Mouse (Mus musculus) midbrain, embryonic 16.5 days (tissue): ENCODE results near the gene Col5a2. TPM values are rescaled to one million over a fixed set of nuclear protein-coding genes. Genes with fewer than 3 reads are reported as not detected.
A peak's percentile ranks its signal among the peaks of the same experiment; 100 is the strongest.
"Not testable (repeated sequence)": the region's sequence is repeated elsewhere in the genome, so short reads cannot be mapped to it uniquely, and the experiment has no call there.

Experiments used
- ATAC-seq: fragments of 200-750 bp; cut with Nextera tagmentation; 2 replicates; pipeline ENCODE4 v1.8.0; 2017; ENCODE audit warnings: moderate TSS enrichment
- H3K27ac ChIP-seq: fragments of 300-500 bp; sonication (generic); 2 replicates; pipeline ENCODE4 v1.5.1; 2014; ENCODE audit warnings: mild to moderate bottlenecking, low read length, mixed read lengths
- H3K27me3 ChIP-seq: fragments of 300-500 bp; sonication (generic); 2 replicates; pipeline ENCODE4 v1.6.1; 2014; ENCODE audit warnings: low read depth, low read length, mixed read lengths; ENCODE audit not compliant: control insufficient read depth, insufficient read depth
- H3K36me3 ChIP-seq: fragments of 300-500 bp; sonication (generic); 2 replicates; pipeline ENCODE4 v1.6.1; 2014; ENCODE audit warnings: mild to moderate bottlenecking, low read length, moderate library complexity, mixed read lengths; ENCODE audit not compliant: control insufficient read depth, insufficient read depth
- H3K4me1 ChIP-seq: fragments of 300-500 bp; sonication (generic); 2 replicates; pipeline ENCODE4 v1.6.1; 2014; ENCODE audit warnings: mild to moderate bottlenecking, low read length, mixed read lengths; ENCODE audit not compliant: control insufficient read depth, insufficient read depth
- H3K4me2 ChIP-seq: fragments of 300-500 bp; sonication (generic); 2 replicates; pipeline ENCODE4 v1.6.1; 2014; ENCODE audit warnings: mild to moderate bottlenecking, low read length, mixed read lengths
- H3K4me3 ChIP-seq: fragments of 300-500 bp; sonication (generic); 2 replicates; pipeline ENCODE4 v1.5.1; 2014; ENCODE audit warnings: low read depth, mild to moderate bottlenecking, low read length, moderate library complexity, mixed read lengths
- H3K9ac ChIP-seq: fragments of 300-500 bp; sonication (generic); 2 replicates; pipeline ENCODE4 v1.6.1; 2014; ENCODE audit warnings: low read depth, low read length, mixed read lengths
- H3K9me3 ChIP-seq: fragments of 300-500 bp; sonication (generic); replicated peaks from 2 replicates; pipeline ENCODE4 v1.6.1; 2014; ENCODE audit warnings: mild to moderate bottlenecking, low read length, mixed read lengths; ENCODE audit not compliant: control insufficient read depth, poor library complexity, severe bottlenecking
- WGBS: fragments of 180-500 bp; shearing (Covaris S2); extraction: QIAGEN DNeasy Blood & Tissue Kit; methylation state at CpG from one replicate; pipeline ENCODE4 v1.1.7; 2014; 5-methylcytosine and 5-hydroxymethylcytosine counted together
- polyA plus RNA-seq: library from polyadenylated mRNA; unstranded; fragments of >200 nt; fragmentation: Nextera tagmentation; extraction: Ambion mirVana; gene quantifications from 2 replicates; pipeline ENCODE4 v1.2.1, GENCODE M21; 2015

Col5a2 gene
- 9.4 and 10.7 TPM in 2 replicates for polyA plus RNA-seq

GRCm38 (mm10) chr1:45502865-45503332 is at the start of gene Col5a2:
TSS of gene Col5a2 (minus strand) at chr1:45503282.
- 34% methylated on average over 12 of the region's 12 CpGs for WGBS
- H3K9me3 ChIP-seq: no peaks in the 10 kb centered on the region
- H3K4me2 ChIP-seq: peak within 1 kb of the TSS; percentile 49
- ATAC-seq: peak; percentile 76
- H3K4me3 ChIP-seq: peak within 1 kb of the TSS; percentile 34
- H3K9ac ChIP-seq: peak within 1 kb of the TSS; percentile 48
- H3K27me3 ChIP-seq: no peaks in the 10 kb centered on the region
- no peak within 1 kb of the TSS for H3K27ac ChIP-seq
- no peaks in the 10 kb centered on the region for H3K36me3 ChIP-seq
- H3K4me1 ChIP-seq: no peaks in the 10 kb centered on the region

- H3K36me3 ChIP-seq: no peaks in the 10 kb centered on the region
- 88% methylated on average over 4 of the region's 4 CpGs for WGBS
- no peak for ATAC-seq
These were observed 47.4 kb upstream of the Col5a2 start for GRCm38 (mm10) chr1:45550531-45550930.

GRCm38 (mm10) chr1:45541888-45542287 is 38.8 kb upstream of the Col5a2 start:
- Histone ChIP-seq H3K4me1 (no peaks in the 10 kb centered on the region), H3K27ac (no peak overlapping the region), H3K4me3 (no peak overlapping the region), H3K9ac (no peak overlapping the region), H3K9me3 (no peaks in the 10 kb centered on the region), H3K36me3 (no peaks in the 10 kb centered on the region), H3K27me3 (no peaks in the 10 kb centered on the region), H3K4me2 (no peak overlapping the region)
- WGBS: 51% methylated on average over 1 of the region's 1 CpGs
- no peak for ATAC-seq

More at GRCm38 (mm10) chr1:45550531-45550930, 47.4 kb upstream of the Col5a2 start:
- H3K27ac ChIP-seq: no peak overlapping the region
- H3K27me3 ChIP-seq: no peaks in the 10 kb centered on the region
- no peaks in the 10 kb centered on the region for H3K9me3 ChIP-seq
- H3K4me3 ChIP-seq: no peak overlapping the region
- H3K9ac ChIP-seq: no peak overlapping the region
- H3K4me2 ChIP-seq: no peak overlapping the region
- H3K4me1 ChIP-seq: no peaks in the 10 kb centered on the region

- ATAC-seq: no peak
- H3K36me3 ChIP-seq: no peaks in the 10 kb centered on the region
- no peak overlapping the region for H3K4me2 ChIP-seq
- H3K4me3 ChIP-seq: no peak overlapping the region
- 98% methylated on average over 2 of the region's 2 CpGs for WGBS
- no peak overlapping the region for H3K9ac ChIP-seq
- H3K27ac ChIP-seq: no peak overlapping the region
- no peaks in the 10 kb centered on the region for H3K9me3 ChIP-seq
- no peaks in the 10 kb centered on the region for H3K27me3 ChIP-seq
- H3K4me1 ChIP-seq: no peaks in the 10 kb centered on the region
These were observed 38.1 kb upstream of the Col5a2 start for GRCm38 (mm10) chr1:45541161-45541560.

- 97% methylated on average over 2 of the region's 2 CpGs for WGBS
- H3K4me3 ChIP-seq: no peak overlapping the region
- no peaks in the 10 kb centered on the region for H3K36me3 ChIP-seq
- ATAC-seq: no peak
- H3K9me3 ChIP-seq: no peaks in the 10 kb centered on the region
- no peak overlapping the region for H3K4me2 ChIP-seq
- no peak overlapping the region for H3K9ac ChIP-seq
- H3K27me3 ChIP-seq: no peaks in the 10 kb centered on the region
- H3K4me1 ChIP-seq: no peaks in the 10 kb centered on the region
- H3K27ac ChIP-seq: no peak overlapping the region
These were observed 28.4 kb upstream of the Col5a2 start for GRCm38 (mm10) chr1:45531486-45531885.

- not testable (repeated sequence) for H3K27me3 ChIP-seq, H3K27ac ChIP-seq, ATAC-seq
These were observed 24.4 kb upstream of the Col5a2 start for GRCm38 (mm10) chr1:45527476-45527875.

GRCm38 (mm10) chr1:45523601-45524000 is 20.5 kb upstream of the Col5a2 start:
- WGBS: 96% methylated on average over 3 of the region's 3 CpGs
- H3K27me3 ChIP-seq: no peaks in the 10 kb centered on the region
- H3K4me2 ChIP-seq: no peak overlapping the region
- H3K9me3 ChIP-seq: no peaks in the 10 kb centered on the region
- no peak for ATAC-seq
- no peaks in the 10 kb centered on the region for H3K36me3 ChIP-seq
- H3K4me1 ChIP-seq: no peaks in the 10 kb centered on the region
- H3K9ac ChIP-seq: no peak overlapping the region
- no peak overlapping the region for H3K4me3 ChIP-seq
- no peak overlapping the region for H3K27ac ChIP-seq

More at GRCm38 (mm10) chr1:45527476-45527875, 24.4 kb upstream of the Col5a2 start:
- not testable (repeated sequence) for H3K4me1 ChIP-seq, H3K9me3 ChIP-seq, H3K36me3 ChIP-seq, H3K9ac ChIP-seq, H3K4me3 ChIP-seq, H3K4me2 ChIP-seq

- Histone ChIP-seq H3K9ac (no peak overlapping the region), H3K9me3 (no peaks in the 10 kb centered on the region), H3K4me2 (no peak overlapping the region), H3K4me3 (no peak overlapping the region), H3K27me3 (no peaks in the 10 kb centered on the region), H3K4me1 (no peaks in the 10 kb centered on the region), H3K27ac (no peak overlapping the region), H3K36me3 (no peaks in the 10 kb centered on the region)
- 83% methylated on average over 2 of the region's 2 CpGs for WGBS
- ATAC-seq: no peak
These were observed 18.4 kb upstream of the Col5a2 start for GRCm38 (mm10) chr1:45521486-45521885.

GRCm38 (mm10) chr1:45502241-45502741 is 791 bp downstream of the Col5a2 start:
- WGBS: 7% methylated on average over 11 of the region's 11 CpGs
- Histone ChIP-seq H3K4me2 (peak overlapping the region; percentile 49), H3K9ac (peak overlapping the region; percentile 48), H3K4me3 (peak overlapping the region; percentile 34), H3K27me3 (no peaks in the 10 kb centered on the region), H3K9me3 (no peaks in the 10 kb centered on the region), H3K36me3 (no peaks in the 10 kb centered on the region), H3K27ac (no peak overlapping the region), H3K4me1 (no peaks in the 10 kb centered on the region)
- 0 out of 2 replicates have a peak, but pooled peaks have one; percentile 11 for ATAC-seq
